Mouse (Mus musculus) myocyte (in vitro differentiated cells): ENCODE results near the gene Podn.

Source experiments
- CEBPB ChIP-seq: IDR thresholded peaks from 2 replicates; pipeline ENCODE4 v1.6.1; 2011; ENCODE audit warnings: mild to moderate bottlenecking, moderate library complexity; ENCODE audit not compliant: poor library complexity, insufficient read depth, severe bottlenecking
- E2F4 ChIP-seq: IDR thresholded peaks from one replicate; pipeline ENCODE4 v1.6.1; 2011; ENCODE audit warnings: mild to moderate bottlenecking, control low read depth, moderate library complexity; ENCODE audit not compliant: insufficient read depth
- MAX ChIP-seq: IDR thresholded peaks from one replicate; pipeline ENCODE4 v1.6.1; 2011; ENCODE audit warnings: low read depth, mild to moderate bottlenecking, control low read depth
- MYOD1 ChIP-seq, 3 experiments: IDR thresholded peaks; one replicate each; pipeline ENCODE4 v1.6.1; 2011; ENCODE audit warnings: control low read depth in 2 of 3, low read depth in 2 of 3, mild to moderate bottlenecking in 2 of 3, moderate library complexity in 1 of 3; ENCODE audit not compliant: insufficient read length in 2 of 3, control insufficient read depth in 1 of 3
- MYOG ChIP-seq, 3 experiments: IDR thresholded peaks; one replicate each; pipeline ENCODE4 v1.6.1; 2011; ENCODE audit warnings: control low read depth in 2 of 3, low read depth in 2 of 3, mild to moderate bottlenecking in 2 of 3; ENCODE audit not compliant: insufficient read length in 2 of 3, control insufficient read depth in 1 of 3, insufficient read depth in 1 of 3
- POLR2A ChIP-seq: IDR thresholded peaks from one replicate; pipeline ENCODE4 v1.6.1; 2011; ENCODE audit warnings: low read depth, mild to moderate bottlenecking, control low read depth, moderate library complexity; ENCODE audit not compliant: insufficient read length
- POLR2AphosphoS2 ChIP-seq: IDR thresholded peaks from one replicate; pipeline ENCODE4 v1.6.1; 2011; ENCODE audit warnings: low read depth, control low read depth; ENCODE audit not compliant: insufficient read length
- REST ChIP-seq: IDR thresholded peaks from one replicate; pipeline ENCODE4 v1.6.1; 2011; ENCODE audit warnings: mild to moderate bottlenecking, control low read depth, moderate library complexity; ENCODE audit not compliant: insufficient read depth, insufficient read length
- SRF ChIP-seq: IDR thresholded peaks from one replicate; pipeline ENCODE4 v1.6.1; 2011; ENCODE audit warnings: low read depth; ENCODE audit not compliant: control insufficient read depth, insufficient read length
- TCF12 ChIP-seq: IDR thresholded peaks from one replicate; pipeline ENCODE4 v1.6.1; 2011; ENCODE audit warnings: mild to moderate bottlenecking, control low read depth; ENCODE audit not compliant: poor library complexity, insufficient read depth, severe bottlenecking
- TCF3 ChIP-seq: IDR thresholded peaks from one replicate; pipeline ENCODE4 v1.6.1; 2011; ENCODE audit warnings: low read depth, control low read depth; ENCODE audit not compliant: insufficient read length
- USF1 ChIP-seq: IDR thresholded peaks from one replicate; pipeline ENCODE4 v1.6.1; 2011; ENCODE audit warnings: low read depth, mild to moderate bottlenecking, control low read depth, moderate library complexity

DNA sequence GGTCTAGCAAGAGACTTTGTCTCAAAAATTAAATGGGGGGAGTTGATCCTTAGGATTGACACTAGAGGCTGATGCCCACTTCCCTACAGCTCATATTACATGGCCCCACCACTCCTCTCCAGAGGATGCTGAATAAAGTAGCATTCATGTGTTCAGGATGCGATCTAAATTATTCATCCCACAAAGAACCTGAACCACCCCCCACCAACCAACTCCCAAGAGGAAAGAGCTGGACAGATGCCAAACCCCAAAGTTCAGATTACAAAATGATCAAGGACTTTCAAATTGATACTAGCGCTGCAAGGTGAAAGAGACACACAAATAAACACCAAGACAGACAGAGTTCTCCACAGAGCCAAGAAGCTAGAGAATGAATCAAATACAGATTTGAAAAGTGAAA is 16.5 kb downstream of the Podn start:
- TF ChIP-seq POLR2AphosphoS2 = no peak
- no peak for TF ChIP-seq MYOD1 (IDR thresholded peaks at IDR 0.05; ENCODE audit: control insufficient read depth in 1 of 3, insufficient read length in 2 of 3, low read depth in 2 of 3)
- TF ChIP-seq POLR2A = no peak
- no peak for TF ChIP-seq USF1
- TF ChIP-seq SRF = no peak
- TF ChIP-seq MYOG (IDR thresholded peaks at IDR 0.05; ENCODE audit: control insufficient read depth in 1 of 3, insufficient read depth in 1 of 3, insufficient read length in 2 of 3, low read depth in 2 of 3) = no peak
- no peak for TF ChIP-seq TCF12
- TF ChIP-seq E2F4 = no peak
- TF ChIP-seq MAX = no peak
- TF ChIP-seq REST = no peak
- no peak for TF ChIP-seq CEBPB
- no peak for TF ChIP-seq TCF3
